Mouse (Mus musculus): Measurements from ENCODE around the gene Olfr870.
"Not testable (repeated sequence)": the region's sequence is repeated elsewhere in the genome, so short reads cannot be mapped to it uniquely, and the experiment has no call there.

Gene Olfr870

DNA sequence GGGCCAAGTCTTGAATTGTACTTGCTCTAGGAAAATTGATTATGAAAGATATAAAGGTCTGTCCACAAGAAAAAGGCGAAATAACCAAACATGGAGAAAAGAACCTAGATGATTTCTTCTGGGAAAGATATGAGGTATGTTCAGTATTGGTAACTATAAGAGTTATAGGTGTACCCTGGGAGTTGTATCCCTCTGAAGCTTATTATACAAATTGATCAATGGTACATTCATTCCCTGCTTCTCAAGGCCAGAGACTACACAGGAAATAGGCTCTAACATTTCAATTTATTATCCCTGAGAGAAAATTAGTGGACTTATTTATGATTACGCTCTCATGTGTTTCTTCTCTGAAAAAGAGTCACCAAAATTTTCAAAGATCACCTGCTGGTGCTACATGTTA is at the start of gene Olfr870:
Gene Olfr870 (minus strand): TSS at position 101 of the 400 bp plus-strand sequence.
- DNase-seq (ENCODE audit: low spot score in 2 of 2), result no peak

DNA sequence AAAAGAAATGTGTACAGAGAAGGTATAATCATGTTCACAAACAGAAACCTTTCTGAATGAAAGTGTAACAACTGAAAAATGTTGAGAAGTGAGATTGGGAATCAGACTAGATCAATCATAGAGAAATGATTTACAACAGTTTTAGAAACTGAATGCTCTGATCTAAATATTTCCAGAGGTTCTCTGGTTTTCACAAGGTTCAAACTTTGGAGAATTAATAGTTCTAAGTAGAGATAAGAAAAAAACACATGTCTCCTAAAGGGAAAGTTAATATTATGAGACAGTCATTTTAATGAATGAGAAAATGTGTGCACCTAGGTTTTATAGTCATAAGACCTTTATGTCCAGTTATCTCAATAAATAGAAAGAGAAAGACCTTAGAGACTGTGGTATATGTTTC is 38.0 kb upstream of the Olfr870 start, which contains the start of gene Olfr871:
Gene Olfr871 (plus strand): TSS at position 301 of the 400 bp plus-strand sequence.
- DNase-seq (ENCODE audit: low spot score in 2 of 2), result no peak

DNA sequence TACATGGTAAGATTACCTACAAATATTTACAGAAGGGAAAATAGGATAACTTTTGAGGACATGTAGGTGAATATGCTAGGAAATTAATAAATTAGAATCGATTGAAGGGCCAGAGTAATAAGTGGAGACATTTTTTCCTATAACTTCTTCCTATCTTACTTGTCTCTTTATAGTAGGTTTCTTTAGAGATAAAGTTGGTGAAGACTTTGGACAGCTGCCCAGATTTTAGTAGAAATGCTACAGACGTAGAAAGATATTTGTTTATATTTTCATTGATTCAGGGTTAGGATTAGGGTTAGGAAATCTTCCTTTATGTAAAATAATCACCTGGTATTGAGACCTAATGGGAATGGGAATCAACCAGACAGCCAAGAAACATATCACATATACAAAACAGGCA is 37.6 kb upstream of the Olfr870 start:
- no peak for DNase-seq (ENCODE audit: low spot score in 2 of 2)

DNA sequence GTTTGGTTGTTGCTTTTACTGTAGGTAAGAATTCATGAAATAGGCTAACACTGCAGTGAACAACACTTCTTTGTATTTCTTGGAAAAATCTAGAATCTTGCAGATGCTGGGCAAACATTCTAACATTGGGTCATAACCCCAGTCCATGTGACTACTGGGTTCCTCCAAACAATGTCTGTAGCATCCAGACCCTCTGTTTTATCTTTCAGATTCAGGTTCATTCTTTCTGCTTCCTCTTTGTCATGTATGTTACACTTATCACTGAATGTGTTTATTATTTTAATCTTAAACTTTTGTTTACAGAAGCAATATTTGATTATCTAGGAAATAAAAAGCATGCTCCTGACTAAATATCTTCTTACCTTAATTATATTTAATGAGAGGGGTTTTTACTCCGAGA is 37.0 kb upstream of the Olfr870 start:
- DNase-seq (ENCODE audit: low spot score in 2 of 2), result no peak

DNA sequence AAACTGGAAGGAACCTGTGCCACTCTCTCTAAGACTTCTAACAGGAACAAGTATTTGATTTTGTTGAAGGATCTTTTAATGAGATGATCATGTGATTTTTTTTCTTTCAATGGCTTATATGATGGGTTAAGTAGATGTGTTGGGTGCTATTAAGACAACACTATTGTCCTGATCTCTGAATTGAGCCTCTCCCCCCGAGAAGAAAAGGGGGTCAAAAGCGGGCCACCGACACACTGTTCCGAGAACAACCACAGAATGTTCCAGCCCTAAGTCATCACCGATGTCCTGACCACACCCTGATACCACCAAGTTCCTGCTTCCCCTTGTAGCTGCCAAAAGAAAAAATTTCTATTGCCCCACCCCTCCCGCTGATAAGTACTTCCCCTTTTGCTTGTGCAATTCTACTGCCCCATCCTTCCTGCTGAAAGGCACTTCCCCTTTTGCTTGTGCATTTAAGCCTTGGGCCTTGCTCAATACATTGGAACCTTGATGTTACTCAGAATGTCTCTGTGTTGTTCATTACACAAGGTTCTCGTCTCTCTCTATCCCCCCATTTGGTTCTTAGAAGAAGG is 29.6 kb upstream of the Olfr870 start:
- not testable (repeated sequence) for DNase-seq (ENCODE audit: low spot score in 2 of 2)

DNA sequence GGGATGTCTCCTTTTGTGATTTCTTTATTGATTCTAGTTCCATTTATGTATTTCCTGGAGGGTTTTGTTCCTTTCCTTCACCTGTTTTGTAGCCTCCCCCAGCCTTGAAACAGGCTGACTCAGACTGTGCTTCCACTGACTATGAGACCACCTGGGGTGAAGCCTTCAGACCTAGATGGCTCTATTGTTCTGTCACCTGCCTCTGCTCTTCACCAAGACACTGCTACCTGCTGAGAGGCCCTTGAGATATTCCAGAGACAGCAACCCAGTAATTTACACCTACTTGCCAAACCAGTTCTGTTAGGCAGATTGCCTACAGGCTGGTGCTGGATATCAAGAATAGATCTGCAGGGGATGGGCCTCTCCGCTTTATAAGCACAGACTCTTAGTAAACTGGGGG is 28.3 kb upstream of the Olfr870 start:
- DNase-seq (ENCODE audit: low spot score in 2 of 2), result no peak

DNA sequence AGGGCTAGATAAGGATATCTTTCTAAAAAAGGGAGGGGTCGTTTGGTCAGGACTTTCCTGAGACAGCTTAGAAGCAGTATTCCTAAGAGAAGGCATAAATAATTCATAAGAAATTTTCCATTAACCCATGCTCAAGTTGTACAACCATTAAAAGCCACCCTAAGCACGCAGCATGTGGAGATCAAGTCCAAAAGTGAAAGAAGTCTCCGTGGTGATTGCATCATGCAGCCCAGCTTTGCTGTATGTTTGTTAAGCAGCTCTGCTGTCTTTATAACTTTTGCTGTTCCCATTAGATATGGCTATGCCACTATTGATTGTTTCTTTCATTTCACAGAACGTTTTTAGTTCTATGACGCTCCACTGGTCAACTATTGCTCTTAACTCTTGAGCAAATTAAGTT is 5.6 kb upstream of the Olfr870 start:
- no peak for DNase-seq (ENCODE audit: low spot score in 2 of 2)

DNA sequence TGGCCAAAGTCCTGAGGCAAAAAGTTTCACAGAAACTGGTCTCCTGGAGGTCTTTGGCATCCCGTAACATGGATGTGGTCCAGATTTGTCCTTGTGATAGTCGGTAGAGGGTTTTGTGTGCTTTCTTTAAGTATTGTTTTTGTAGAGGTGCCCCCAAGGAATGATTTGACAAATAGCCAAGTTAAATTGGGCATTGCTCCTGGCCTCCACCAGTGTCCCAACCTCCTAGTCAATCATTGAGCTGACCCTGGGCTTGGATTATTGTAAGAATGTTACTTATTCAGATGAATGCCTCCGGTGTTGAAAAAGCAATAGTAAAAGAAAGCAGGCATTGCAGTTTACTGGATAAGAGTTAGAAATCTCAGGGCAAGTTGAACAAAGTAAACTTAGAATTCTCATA is 24.2 kb downstream of the Olfr870 start:
- no peak for DNase-seq (ENCODE audit: low spot score in 2 of 2)

DNA sequence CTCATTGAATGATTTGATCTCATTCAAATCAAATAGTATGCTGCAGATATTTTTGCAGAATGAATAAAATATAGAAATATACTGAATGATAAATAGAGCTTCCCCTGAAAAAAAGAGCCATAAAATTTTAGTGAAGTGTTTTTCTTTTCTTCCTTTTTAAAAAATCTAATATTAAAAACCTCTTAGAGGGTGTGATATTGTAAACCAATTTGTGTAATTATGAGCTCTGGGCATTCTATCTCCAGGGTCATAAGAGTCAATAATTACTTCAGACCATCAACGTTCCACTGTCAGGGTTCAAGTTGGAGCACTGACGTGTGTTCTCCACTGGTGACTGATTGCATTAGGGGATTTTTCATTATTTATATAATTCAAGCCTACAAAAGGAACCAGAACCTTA is 45.1 kb downstream of the Olfr870 start, which contains the start of gene Olfr869:
Gene Olfr869 (plus strand): TSS at position 301 of the 400 bp plus-strand sequence.
- DNase-seq (ENCODE audit: low spot score in 2 of 2), result no peak

Measured in right cerebral cortex, adult 2 months (tissue).